Mouse (Mus musculus) neutrophil, adult 5-6 weeks (primary cell): Measurements from ENCODE around the gene Rap1gap2. TPM values are rescaled to one million over a fixed set of nuclear protein-coding genes. Genes with fewer than 3 reads are reported as not detected.

Experiments
- ATAC-seq: fragments of 151-379, 151-347 bp; 2 replicates; pipeline ENCODE4 v1.8.0; 2017; ENCODE audit warnings: mild to moderate bottlenecking, moderate TSS enrichment; ENCODE audit not compliant: insufficient number of reproducible peaks, poor library complexity, low FRiP score, severe bottlenecking; ENCODE audit errors: extremely low read depth
- total RNA-seq: library from RNA; stranded (forward); fragments of 200-1000 nt; gene quantifications from 2 replicates; pipeline ENCODE4 v1.2.3, GENCODE M21; 2017

The Rap1gap2 gene
- total RNA-seq, 1 experiment from 2014 or later = 34.8 TPM

- no peak for ATAC-seq
Observed at GRCm38 (mm10) chr11:74625333-74625732, 14.6 kb upstream of the Rap1gap2 start.

- ATAC-seq = no peak
Observed at GRCm38 (mm10) chr11:74623693-74624092, 13.0 kb upstream of the Rap1gap2 start.

- no peak for ATAC-seq
Observed at GRCm38 (mm10) chr11:74621974-74622669, 11.4 kb upstream of the Rap1gap2 start.

- no peak for ATAC-seq
Observed at GRCm38 (mm10) chr11:74619956-74620300, 9.2 kb upstream of the Rap1gap2 start.

GRCm38 (mm10) chr11:74619201-74619955 lies 8.7 kb upstream of the Rap1gap2 start, which contains the start of gene Ccdc92b:
Ccdc92b (plus strand) TSS chr11:74619605.
- 0 out of 2 replicates have a peak, but pooled peaks have one; percentile 26 for ATAC-seq

- ATAC-seq = no peak
Observed at GRCm38 (mm10) chr11:74615571-74615970, 4.9 kb upstream of the Rap1gap2 start.

- ATAC-seq = no peak
Observed at GRCm38 (mm10) chr11:74613428-74613827, 2.7 kb upstream of the Rap1gap2 start.

- ATAC-seq = no peak
Observed at GRCm38 (mm10) chr11:74611437-74611836, 722 bp upstream of the Rap1gap2 start.

- no peak for ATAC-seq
Observed at GRCm38 (mm10) chr11:74610068-74610467, 647 bp downstream of the Rap1gap2 start.

GRCm38 (mm10) chr11:74602286-74602685 lies 8.4 kb downstream of the Rap1gap2 start:
- ATAC-seq = no peak

GRCm38 (mm10) chr11:74597990-74598337 lies 12.8 kb downstream of the Rap1gap2 start:
- no peak for ATAC-seq

- no peak for ATAC-seq
Observed at GRCm38 (mm10) chr11:74597283-74597989, 13.3 kb downstream of the Rap1gap2 start.

GRCm38 (mm10) chr11:74592246-74592645 lies 18.5 kb downstream of the Rap1gap2 start:
- ATAC-seq = no peak

GRCm38 (mm10) chr11:74590691-74591090 lies 20.0 kb downstream of the Rap1gap2 start:
- ATAC-seq = no peak

- no peak for ATAC-seq
Observed at GRCm38 (mm10) chr11:74590239-74590596, 20.5 kb downstream of the Rap1gap2 start.

- ATAC-seq = 0 out of 2 replicates have a peak, but pooled peaks have one; percentile 16
Observed at GRCm38 (mm10) chr11:74589401-74590238, 21.1 kb downstream of the Rap1gap2 start.

- no peak for ATAC-seq
Observed at GRCm38 (mm10) chr11:74586401-74586800, 24.3 kb downstream of the Rap1gap2 start.

GRCm38 (mm10) chr11:74584946-74585723 lies 25.6 kb downstream of the Rap1gap2 start:
- ATAC-seq = no peak
